Mouse (Mus musculus): ENCODE results near the gene Pde9a.

DNA sequence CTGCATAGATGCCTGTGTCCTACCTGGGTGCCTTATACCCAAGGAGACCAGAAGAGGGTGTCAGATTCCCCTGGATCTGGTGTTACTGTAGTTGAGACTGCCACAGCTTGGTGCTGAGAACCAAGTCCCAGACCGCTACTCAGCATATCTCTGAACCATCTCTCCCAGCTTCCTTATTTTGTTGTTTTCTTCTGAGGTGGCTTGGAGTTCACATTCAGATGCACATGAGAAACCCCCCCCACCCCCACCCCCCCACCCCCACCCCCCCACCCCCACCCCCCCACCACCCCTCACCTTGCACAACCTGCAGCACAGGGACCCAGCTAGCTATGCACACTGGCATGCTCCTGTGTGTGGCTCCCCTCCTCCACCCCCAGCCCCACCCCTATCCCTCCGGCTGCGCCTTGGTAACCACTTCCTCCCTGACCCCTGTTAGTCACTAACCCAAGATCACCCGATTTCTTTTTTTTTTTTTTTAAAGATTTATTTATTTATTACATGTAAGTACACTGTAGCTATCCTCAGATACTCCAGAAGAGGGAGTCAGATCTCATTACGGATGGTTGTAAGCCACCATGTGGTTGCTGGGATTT, 50.9 kb downstream of the Pde9a start:
- TF ChIP-seq POLR2A (IDR thresholded peaks at IDR 0.05; ENCODE audit: borderline replicate concordance, extremely low read depth, low read depth, low read length) = no peak
- no peak for TF ChIP-seq CTCF (IDR thresholded peaks at IDR 0.05; ENCODE audit: insufficient read depth, low read length)

Data from lung, adult 2 months (tissue).